Mouse (Mus musculus): Measurements from ENCODE around the gene Cfap97d2.
"Not testable (repeated sequence)": the region's sequence is repeated elsewhere in the genome, so short reads cannot be mapped to it uniquely, and the experiment has no call there.

- TF ChIP-seq CTCF, POLR2A (IDR thresholded peaks at IDR 0.05; ENCODE audit: insufficient read depth, low read depth, low read length): not testable (repeated sequence)
Measured at GRCm38 (mm10) chr8:13746212-13746611, 40.5 kb downstream of the Cfap97d2 start.

Measured in olfactory bulb, adult 2 months (tissue).